Comparison of ENCODE assay signal across 22 mouse cellular contexts in the genomic region with DNA sequence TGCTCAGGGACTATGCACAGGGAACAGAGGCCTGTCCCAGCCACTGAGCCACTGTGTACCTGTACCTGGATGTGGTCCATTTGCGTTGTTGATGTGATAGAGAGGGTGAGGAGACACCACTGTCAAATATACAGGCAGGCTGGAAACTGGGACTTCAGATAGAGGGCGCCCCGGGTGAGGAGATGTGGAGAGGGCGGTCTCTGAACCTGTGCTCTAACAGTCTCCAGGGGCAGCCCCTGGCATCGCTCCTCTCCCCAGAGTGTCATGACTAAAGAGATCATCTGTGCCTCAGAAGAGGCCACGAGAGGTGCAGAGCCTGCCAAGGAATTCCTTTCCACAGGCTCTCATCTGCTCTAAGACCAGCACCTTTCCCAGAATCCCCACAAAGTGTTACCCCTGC. TPM values are rescaled to one million over a fixed set of nuclear protein-coding genes. Genes with fewer than 3 reads are reported as not detected.
A peak's percentile ranks its signal among the peaks of the same experiment; 100 is the strongest.
DNase-seq lines count a peak whose midpoint lies in the region; ATAC-seq and TF ChIP-seq lines count a peak whose summit lies in the region.
"Had no signal": no experiment of that assay in that cellular context is flagged by ENCODE, and none has a peak within 500 bp of the region (broad histone marks: within the 10 kb centered on the region; RNA-seq: fewer than 3 reads in every experiment).

No protein-coding gene starts in this region.

- DNase-seq in forebrain, postnatal 0 days = no peak
- no peak for DNase-seq in midbrain, postnatal 0 days (ENCODE audit: low spot score)
- DNase-seq in ES-CJ7 (ENCODE audit: low read depth, low spot score) = peak; percentile 30
- peak; percentile 74 to 75 for DNase-seq in spleen, postnatal 36 days (ENCODE audit: low spot score in 2 of 2)
- DNase-seq: adrenal gland, adult 8-10 months; cerebellum, postnatal 25 days; gastrocnemius, adult 2 months; heart, adult 11 months; kidney, adult 8-10 months; layer of hippocampus, postnatal 36 days had no signal

- no peaks in the 10 kb centered on the region for H3K27me3 ChIP-seq in forebrain, postnatal 0 days (ENCODE audit: insufficient read depth, low read length)
- 0 out of 2 replicates have a peak, but pooled peaks cover 3% of the 10 kb centered on the region for H3K27me3 ChIP-seq in forebrain, embryonic 16.5 days (replicated peaks; ENCODE audit: control insufficient read depth, insufficient read depth, low read length)
- no peaks in the 10 kb centered on the region for H3K27me3 ChIP-seq in midbrain, postnatal 0 days (ENCODE audit: insufficient read depth, low read length)
- H3K27me3 ChIP-seq in midbrain, embryonic 13.5 days = no peaks in the 10 kb centered on the region
- H3K27me3 ChIP-seq in kidney, embryonic 15.5 days = no peaks in the 10 kb centered on the region
- H3K27me3 ChIP-seq: forebrain, embryonic 13.5 days; lung, embryonic 15.5 days; neural tube, embryonic 12.5 days had no signal

- H3K4me2 ChIP-seq in forebrain, postnatal 0 days (ENCODE audit: low read depth) = no peak overlapping the region
- H3K4me2 ChIP-seq in forebrain, embryonic 16.5 days (ENCODE audit: low read length) = no peak overlapping the region
- no peak overlapping the region for H3K4me2 ChIP-seq in midbrain, postnatal 0 days (ENCODE audit: low read depth, low read length, poor library complexity, severe bottlenecking)
- H3K4me2 ChIP-seq in midbrain, embryonic 13.5 days (replicated peaks) = no peak overlapping the region
- no peak overlapping the region for H3K4me2 ChIP-seq in kidney, embryonic 15.5 days
- H3K4me2 ChIP-seq: forebrain, embryonic 13.5 days; liver, embryonic 11.5 days; lung, embryonic 15.5 days; neural tube, embryonic 12.5 days had no signal

- no peak overlapping the region for H3K4me3 ChIP-seq in forebrain, postnatal 0 days (ENCODE audit: low read depth, low read length)
- H3K4me3 ChIP-seq in forebrain, embryonic 16.5 days (replicated peaks; ENCODE audit: low read length) = no peak overlapping the region
- H3K4me3 ChIP-seq in midbrain, postnatal 0 days (ENCODE audit: low read depth, low read length) = no peak overlapping the region
- no peak overlapping the region for H3K4me3 ChIP-seq in midbrain, embryonic 13.5 days (replicated peaks)
- H3K4me3 ChIP-seq in kidney, embryonic 15.5 days (replicated peaks) = no peak overlapping the region
- H3K4me3 ChIP-seq: forebrain, embryonic 13.5 days; gastrocnemius, adult 2 months; lung, embryonic 15.5 days; neural tube, embryonic 12.5 days had no signal

- no peaks in the 10 kb centered on the region for H3K4me1 ChIP-seq in forebrain, postnatal 0 days (ENCODE audit: insufficient read depth)
- H3K4me1 ChIP-seq in forebrain, embryonic 16.5 days (replicated peaks; ENCODE audit: control insufficient read depth, insufficient read depth, low read length) = no peaks in the 10 kb centered on the region
- 0 out of 2 replicates have a peak, but pooled peaks cover 2% of the 10 kb centered on the region for H3K4me1 ChIP-seq in midbrain, postnatal 0 days (ENCODE audit: insufficient read depth, low read length)
- 0 out of 2 replicates have a peak, but pooled peaks cover 10% of the 10 kb centered on the region for H3K4me1 ChIP-seq in midbrain, embryonic 13.5 days (replicated peaks)
- H3K4me1 ChIP-seq in kidney, embryonic 15.5 days = no peaks in the 10 kb centered on the region
- H3K4me1 ChIP-seq: forebrain, embryonic 13.5 days; lung, embryonic 15.5 days; neural tube, embryonic 12.5 days had no signal

- 65% methylated on average over 6 of the region's 6 CpGs for WGBS in forebrain, postnatal 0 days
- WGBS in forebrain, embryonic 16.5 days = 54% methylated on average over 6 of the region's 6 CpGs
- WGBS in midbrain, postnatal 0 days = 52% methylated on average over 6 of the region's 6 CpGs
- 52% methylated on average over 6 of the region's 6 CpGs for WGBS in midbrain, embryonic 13.5 days
- 68% methylated on average over 6 of the region's 6 CpGs for WGBS in kidney, embryonic 15.5 days

- H3K9me3 ChIP-seq in forebrain, postnatal 0 days (ENCODE audit: low read length) = no peaks in the 10 kb centered on the region
- no peaks in the 10 kb centered on the region for H3K9me3 ChIP-seq in forebrain, embryonic 16.5 days (ENCODE audit: control insufficient read depth, low read length)
- no peaks in the 10 kb centered on the region for H3K9me3 ChIP-seq in midbrain, postnatal 0 days (ENCODE audit: low read length)
- H3K9me3 ChIP-seq in midbrain, embryonic 13.5 days = no peaks in the 10 kb centered on the region
- H3K9me3 ChIP-seq in kidney, embryonic 15.5 days (replicated peaks) = no peaks in the 10 kb centered on the region
- H3K9me3 ChIP-seq: forebrain, embryonic 13.5 days; lung, embryonic 15.5 days; neural tube, embryonic 12.5 days had no signal

- H3K9ac ChIP-seq in forebrain, postnatal 0 days = no peak overlapping the region
- H3K9ac ChIP-seq in forebrain, embryonic 16.5 days (replicated peaks; ENCODE audit: low read depth, low read length) = no peak overlapping the region
- no peak overlapping the region for H3K9ac ChIP-seq in midbrain, postnatal 0 days (replicated peaks; ENCODE audit: low read length, poor library complexity, severe bottlenecking)
- H3K9ac ChIP-seq in midbrain, embryonic 13.5 days (replicated peaks) = no peak overlapping the region
- no peak overlapping the region for H3K9ac ChIP-seq in kidney, embryonic 15.5 days
- H3K9ac ChIP-seq: forebrain, embryonic 13.5 days; lung, embryonic 15.5 days; neural tube, embryonic 12.5 days had no signal

- peak; percentile 19; the same call in 1 of the 2 replicates for TF ChIP-seq CTCF in forebrain, postnatal 0 days (IDR thresholded peaks at IDR 0.05; ENCODE audit: low read depth)
- TF ChIP-seq CTCF in midbrain, postnatal 0 days (IDR thresholded peaks at IDR 0.05) = peak; percentile 31; the same call in 1 of the 2 replicates

- no peak overlapping the region for H3K27ac ChIP-seq in forebrain, postnatal 0 days (ENCODE audit: low read depth, low read length)
- H3K27ac ChIP-seq in forebrain, embryonic 16.5 days (ENCODE audit: low read length) = no peak overlapping the region
- H3K27ac ChIP-seq in midbrain, postnatal 0 days (ENCODE audit: low read depth, low read length) = no peak overlapping the region
- H3K27ac ChIP-seq in midbrain, embryonic 13.5 days = no peak overlapping the region
- H3K27ac ChIP-seq in kidney, embryonic 15.5 days = no peak overlapping the region
- H3K27ac ChIP-seq: forebrain, embryonic 13.5 days; gastrocnemius, adult 2 months; lung, embryonic 15.5 days; neural tube, embryonic 12.5 days had no signal

- no peak for ATAC-seq in forebrain, postnatal 0 days
- no peak for ATAC-seq in forebrain, embryonic 16.5 days
- ATAC-seq in midbrain, postnatal 0 days (ENCODE audit: low FRiP score) = no peak
- ATAC-seq in midbrain, embryonic 13.5 days = no peak
- ATAC-seq in kidney, embryonic 15.5 days (replicated peaks; ENCODE audit: low FRiP score) = no peak
- ATAC-seq: forebrain, embryonic 13.5 days had no signal

- H3K36me3 ChIP-seq in forebrain, postnatal 0 days (ENCODE audit: insufficient read depth) = no peaks in the 10 kb centered on the region
- no peaks in the 10 kb centered on the region for H3K36me3 ChIP-seq in forebrain, embryonic 16.5 days (ENCODE audit: control insufficient read depth, insufficient read depth)
- H3K36me3 ChIP-seq in midbrain, postnatal 0 days (ENCODE audit: insufficient read depth, low read length) = no peaks in the 10 kb centered on the region
- no peaks in the 10 kb centered on the region for H3K36me3 ChIP-seq in midbrain, embryonic 13.5 days
- no peaks in the 10 kb centered on the region for H3K36me3 ChIP-seq in kidney, embryonic 15.5 days
- H3K36me3 ChIP-seq: lung, embryonic 15.5 days; neural tube, embryonic 12.5 days had no signal

RNA-seq across cellular contexts. Expression of a gene that starts 18.7 kb away (rescaled TPM):
- not detected in 2 replicates for total RNA-seq in forebrain, postnatal 0 days (2014; rRNA removed)
- not detected in 2 replicates for polyA plus RNA-seq in forebrain, postnatal 0 days (2015; fragmentation: Nextera tagmentation; extraction: Ambion mirVana)
- polyA plus RNA-seq in forebrain, embryonic 16.5 days (2015; fragmentation: Nextera tagmentation; extraction: Ambion mirVana) = not detected in 2 replicates
- not detected in 2 replicates for total RNA-seq in midbrain, postnatal 0 days (2014; rRNA removed)
- polyA plus RNA-seq in midbrain, postnatal 0 days (2015; fragmentation: Nextera tagmentation; extraction: Ambion mirVana) = not detected in 2 replicates
- polyA plus RNA-seq in midbrain, embryonic 13.5 days (2015; fragmentation: Nextera tagmentation; extraction: Ambion mirVana) = 0.34 TPM in 1 of 2 replicates, not detected in the other
- not detected in 2 replicates for polyA plus RNA-seq in kidney, embryonic 15.5 days (2015; fragmentation: Nextera tagmentation; extraction: Ambion mirVana)
- total RNA-seq: adrenal gland, adult 8-10 months; gastrocnemius, adult 2 months; hematopoietic stem cell, adult 5-6 weeks; layer of hippocampus, postnatal 36 days; left cerebral cortex, postnatal 36 days; MEL had no signal
- polyA plus RNA-seq: forebrain, embryonic 13.5 days; heart, embryonic 14.5 days; large intestine, adult 2 months; liver, embryonic 11.5 days; lung, embryonic 15.5 days; neural tube, embryonic 12.5 days had no signal

RNA-seq across cellular contexts. Expression of a gene that starts 38.2 kb away (rescaled TPM):
- total RNA-seq in forebrain, postnatal 0 days (2014; rRNA removed) = not detected in 2 replicates
- not detected in 2 replicates for polyA plus RNA-seq in forebrain, postnatal 0 days (2015; fragmentation: Nextera tagmentation; extraction: Ambion mirVana)
- polyA plus RNA-seq in forebrain, embryonic 16.5 days (2015; fragmentation: Nextera tagmentation; extraction: Ambion mirVana) = not detected in 2 replicates
- total RNA-seq in midbrain, postnatal 0 days (2014; rRNA removed) = not detected in 2 replicates
- polyA plus RNA-seq in midbrain, postnatal 0 days (2015; fragmentation: Nextera tagmentation; extraction: Ambion mirVana) = not detected in 2 replicates
- not detected in 2 replicates for polyA plus RNA-seq in midbrain, embryonic 13.5 days (2015; fragmentation: Nextera tagmentation; extraction: Ambion mirVana)
- polyA plus RNA-seq in kidney, embryonic 15.5 days (2015; fragmentation: Nextera tagmentation; extraction: Ambion mirVana) = not detected in 2 replicates
- total RNA-seq: layer of hippocampus, postnatal 36 days; left cerebral cortex, postnatal 36 days; MEL had no signal
- polyA plus RNA-seq: forebrain, embryonic 13.5 days; heart, embryonic 14.5 days; lung, embryonic 15.5 days; neural tube, embryonic 12.5 days had no signal

RNA-seq across cellular contexts. Expression of a gene that starts 59.2 kb away (rescaled TPM):
- total RNA-seq in forebrain, postnatal 0 days (2014; rRNA removed) = not detected in 2 replicates
- polyA plus RNA-seq in forebrain, postnatal 0 days (2015; fragmentation: Nextera tagmentation; extraction: Ambion mirVana) = not detected in 2 replicates
- polyA plus RNA-seq in forebrain, embryonic 16.5 days (2015; fragmentation: Nextera tagmentation; extraction: Ambion mirVana) = not detected in 2 replicates
- not detected in 2 replicates for total RNA-seq in midbrain, postnatal 0 days (2014; rRNA removed)
- not detected in 2 replicates for polyA plus RNA-seq in midbrain, postnatal 0 days (2015; fragmentation: Nextera tagmentation; extraction: Ambion mirVana)
- polyA plus RNA-seq in midbrain, embryonic 13.5 days (2015; fragmentation: Nextera tagmentation; extraction: Ambion mirVana) = not detected in 2 replicates
- polyA plus RNA-seq in kidney, embryonic 15.5 days (2015; fragmentation: Nextera tagmentation; extraction: Ambion mirVana) = not detected in 2 replicates
- total RNA-seq: gastrocnemius, adult 2 months; layer of hippocampus, postnatal 36 days; left cerebral cortex, postnatal 36 days; MEL had no signal
- polyA plus RNA-seq: forebrain, embryonic 13.5 days; heart, embryonic 14.5 days; liver, embryonic 11.5 days; lung, embryonic 15.5 days; neural tube, embryonic 12.5 days had no signal

Comparison
In these comparisons a context has a peak if more than half of its experiments do, and no peak if none do; other contexts are left out.
1. DNase-seq: peak in ES-CJ7 (single experiment) and spleen, postnatal 36 days (2 of 2); none in forebrain, postnatal 0 days (single experiment) and midbrain, postnatal 0 days (single experiment).